Mouse (Mus musculus): ENCODE results near the gene Tns1.

DNA sequence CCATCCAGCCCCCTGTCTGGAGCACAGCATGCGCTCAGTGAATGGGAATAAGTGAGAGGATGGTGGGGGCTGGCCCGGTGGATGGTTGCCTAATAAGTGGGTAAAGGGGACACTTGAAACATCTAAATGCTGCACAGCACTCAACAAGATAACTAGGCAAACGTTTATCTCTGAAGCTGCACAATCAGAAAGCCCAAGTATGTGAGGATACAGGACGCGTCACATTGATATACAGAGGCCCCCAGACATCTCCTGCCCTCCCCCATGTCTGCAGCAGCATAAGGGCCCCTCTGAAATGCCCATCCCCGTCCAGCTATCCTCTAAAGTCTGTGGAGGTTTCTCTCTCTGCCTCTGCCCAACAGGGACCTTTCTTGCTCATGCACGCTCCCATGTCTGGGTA lies 83.1 kb downstream of the Tns1 start:
- TF ChIP-seq CTCF (conservative IDR thresholded peaks at IDR 0.05; ENCODE audit: low read length) (no peak), NANOG (IDR thresholded peaks at IDR 0.05; ENCODE audit: borderline replicate concordance, low read length) (no peak)

Measured in E14TG2a.4 (cell line).